Mouse (Mus musculus) lung, postnatal 0 days (tissue): ENCODE measurements around the gene Rnf157. TPM values are rescaled to one million over a fixed set of nuclear protein-coding genes. Genes with fewer than 3 reads are reported as not detected.

Source experiments
- ATAC-seq: fragments of 200-750 bp; cut with Nextera tagmentation; 2 replicates; pipeline ENCODE4 v1.8.0; 2017; ENCODE audit warnings: moderate library complexity
- DNase-seq: peaks from one replicate; pipeline ENCODE4 v3.0.0-alpha.2; 2016; ENCODE audit warnings: low spot score
- H3K27ac ChIP-seq: fragments of 300-500 bp; sonication (generic); 2 replicates; pipeline ENCODE4 v1.5.1; 2014; ENCODE audit warnings: antibody characterized with exemption, mild to moderate bottlenecking, low read length, mixed read lengths
- H3K27me3 ChIP-seq: fragments of 300-500 bp; sonication (generic); replicated peaks from 2 replicates; pipeline ENCODE4 v1.6.1; 2014; ENCODE audit warnings: low read length, mixed read lengths; ENCODE audit not compliant: insufficient read depth
- H3K36me3 ChIP-seq: fragments of 300-500 bp; sonication (generic); 2 replicates; pipeline ENCODE4 v1.6.1; 2014; ENCODE audit warnings: low read length, mixed read lengths; ENCODE audit not compliant: insufficient read depth
- H3K4me1 ChIP-seq: fragments of 300-500 bp; sonication (generic); 2 replicates; pipeline ENCODE4 v1.6.1; 2014; ENCODE audit warnings: antibody characterized with exemption, low read depth, low read length, mixed read lengths; ENCODE audit not compliant: insufficient read depth
- H3K4me2 ChIP-seq: fragments of 300-500 bp; sonication (generic); replicated peaks from 2 replicates; pipeline ENCODE4 v1.6.1; 2014; ENCODE audit warnings: low read depth, mild to moderate bottlenecking, low read length, moderate library complexity, mixed read lengths
- H3K4me3 ChIP-seq: fragments of 300-500 bp; sonication (generic); 2 replicates; pipeline ENCODE4 v1.5.1; 2014; ENCODE audit warnings: low read depth, low read length
- H3K9ac ChIP-seq: fragments of 300-500 bp; sonication (generic); replicated peaks from 2 replicates; pipeline ENCODE4 v1.6.1; 2014; ENCODE audit warnings: low read depth, mild to moderate bottlenecking
- H3K9me3 ChIP-seq: fragments of 300-500 bp; sonication (generic); 2 replicates; pipeline ENCODE4 v1.6.1; 2016; ENCODE audit warnings: low read length, mixed read lengths
- CTCF ChIP-seq: IDR thresholded peaks from 2 replicates; pipeline ENCODE4 v1.5.1; 2016; ENCODE audit warnings: antibody characterized with exemption, mild to moderate bottlenecking
- EP300 ChIP-seq: IDR thresholded peaks from 2 replicates; pipeline ENCODE4 v1.6.1; 2016; ENCODE audit warnings: antibody characterized with exemption, mild to moderate bottlenecking, control low read depth
- WGBS: fragments of 180-500 bp; shearing (Covaris S2); extraction: QIAGEN DNeasy Blood & Tissue Kit; methylation state at CpG from one replicate; pipeline ENCODE4 v1.1.7; 2014; 5-methylcytosine and 5-hydroxymethylcytosine counted together
- polyA plus RNA-seq: library from polyadenylated mRNA; unstranded; fragments of >200 nt; fragmentation: Nextera tagmentation; extraction: Ambion mirVana; gene quantifications from 2 replicates; pipeline ENCODE4 v1.2.1, GENCODE M21; 2015

Gene Rnf157
- polyA plus RNA-seq, 1 experiment from 2014 or later = 1.4 TPM

DNA sequence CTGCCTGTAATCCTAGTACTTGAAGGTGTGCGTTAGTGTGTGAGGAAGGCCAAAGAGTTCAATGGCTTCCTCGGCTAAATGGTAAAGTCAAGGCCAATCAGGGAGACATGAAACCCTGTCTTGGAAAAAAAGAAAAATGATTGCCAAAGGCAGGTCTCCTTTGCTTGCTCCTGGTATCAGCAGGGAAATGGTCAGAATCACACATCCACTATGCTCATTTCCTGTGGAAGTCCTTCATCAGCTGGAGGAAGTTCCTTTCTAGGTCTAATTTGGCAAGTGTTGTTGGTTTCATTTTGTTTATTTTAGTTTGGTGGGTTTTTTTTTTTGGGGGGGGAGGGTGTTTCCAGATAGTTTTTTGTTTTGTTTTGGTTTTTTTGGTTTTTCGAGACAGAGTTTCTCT lies 3.8 kb downstream of the Rnf157 start:
- no peak overlapping the region for H3K4me2 ChIP-seq
- no peak overlapping the region for H3K9ac ChIP-seq
- no peaks in the 10 kb centered on the region for H3K27me3 ChIP-seq
- TF ChIP-seq EP300 (no peak), CTCF (no peak)
- no peaks in the 10 kb centered on the region for H3K36me3 ChIP-seq
- DNase-seq = no peak
- no peaks in the 10 kb centered on the region; the same call in 1 of the 2 replicates for H3K4me1 ChIP-seq
- no peak for ATAC-seq
- H3K27ac ChIP-seq = no peak overlapping the region
- H3K9me3 ChIP-seq = no peaks in the 10 kb centered on the region
- 71% methylated on average over 3 of the region's 3 CpGs for WGBS
- no peak overlapping the region for H3K4me3 ChIP-seq

DNA sequence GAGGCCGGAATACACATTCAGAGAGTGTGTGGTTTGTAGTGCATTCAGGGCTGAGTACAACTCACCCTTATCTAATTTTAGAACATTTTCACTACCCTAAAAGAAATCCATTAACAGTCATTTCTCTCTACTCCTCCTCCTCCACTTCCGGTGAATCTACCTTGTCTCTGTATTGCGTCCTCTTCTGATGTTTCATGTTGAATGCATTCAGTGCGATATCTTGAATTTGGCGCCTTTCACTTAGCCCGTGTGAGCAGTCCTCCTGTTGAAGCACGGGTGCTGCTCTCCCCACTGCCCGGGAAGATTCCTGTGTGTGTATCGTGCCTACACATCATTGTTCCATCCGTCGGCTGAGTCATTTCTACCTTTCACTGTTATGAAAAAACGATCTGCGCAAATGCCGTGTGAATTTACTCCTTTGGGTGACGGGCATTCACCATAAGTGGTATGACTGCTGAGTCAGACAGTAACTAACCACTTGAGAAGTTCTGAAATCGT lies 6.6 kb downstream of the Rnf157 start:
- Histone ChIP-seq H3K9ac (no peak overlapping the region), H3K27me3 (no peaks in the 10 kb centered on the region), H3K4me2 (no peak overlapping the region), H3K27ac (no peak overlapping the region), H3K4me3 (no peak overlapping the region), H3K9me3 (no peaks in the 10 kb centered on the region), H3K36me3 (no peaks in the 10 kb centered on the region), H3K4me1 (no peaks in the 10 kb centered on the region)
- no peak for ATAC-seq
- WGBS = 88% methylated on average over 16 of the region's 16 CpGs
- no peak for TF ChIP-seq EP300
- TF ChIP-seq CTCF = no peak
- no peak for DNase-seq

DNA sequence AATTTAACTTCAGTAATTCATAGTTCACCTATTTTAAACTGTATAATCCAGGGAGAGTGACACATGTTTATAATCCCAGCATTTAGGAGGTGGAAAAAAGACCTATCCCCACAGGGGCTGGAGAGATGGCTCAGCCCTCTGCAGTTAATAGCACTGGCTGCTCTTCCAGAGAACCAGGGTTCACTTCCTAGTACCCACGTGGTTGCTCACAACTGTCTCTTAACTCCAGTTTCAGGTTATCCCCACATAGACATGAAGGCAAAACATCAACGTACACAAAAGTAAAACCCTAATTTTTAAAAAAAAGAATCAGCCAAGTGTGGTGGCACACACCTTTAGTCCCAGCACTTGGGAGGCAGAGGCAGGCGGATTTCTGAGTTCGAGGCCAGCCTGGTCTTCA lies 7.2 kb downstream of the Rnf157 start:
- no peaks in the 10 kb centered on the region for H3K27me3 ChIP-seq
- TF ChIP-seq EP300 (no peak), CTCF (no peak)
- DNase-seq (no peak), ATAC-seq (no peak)
- no peaks in the 10 kb centered on the region for H3K36me3 ChIP-seq
- H3K27ac ChIP-seq = no peak overlapping the region
- no peaks in the 10 kb centered on the region for H3K9me3 ChIP-seq
- WGBS = 85% methylated on average over 4 of the region's 4 CpGs
- H3K4me3 ChIP-seq = no peak overlapping the region
- H3K4me2 ChIP-seq = no peak overlapping the region
- H3K9ac ChIP-seq = no peak overlapping the region
- H3K4me1 ChIP-seq = no peaks in the 10 kb centered on the region

GRCm38 (mm10) chr11:116400560-116400959 lies 12.3 kb downstream of the Rnf157 start:
- no peak overlapping the region for H3K27ac ChIP-seq
- H3K4me3 ChIP-seq = no peak overlapping the region
- WGBS = 12% methylated on average over 4 of the region's 4 CpGs
- no peak overlapping the region for H3K4me2 ChIP-seq
- 0 out of 2 replicates have a peak, but pooled peaks cover 6% of the 10 kb centered on the region for H3K36me3 ChIP-seq
- no peak overlapping the region for H3K9ac ChIP-seq
- TF ChIP-seq CTCF (no peak), EP300 (no peak)
- no peaks in the 10 kb centered on the region for H3K27me3 ChIP-seq
- H3K9me3 ChIP-seq = no peaks in the 10 kb centered on the region
- H3K4me1 ChIP-seq = no peaks in the 10 kb centered on the region
- DNase-seq (no peak), ATAC-seq (no peak)

DNA sequence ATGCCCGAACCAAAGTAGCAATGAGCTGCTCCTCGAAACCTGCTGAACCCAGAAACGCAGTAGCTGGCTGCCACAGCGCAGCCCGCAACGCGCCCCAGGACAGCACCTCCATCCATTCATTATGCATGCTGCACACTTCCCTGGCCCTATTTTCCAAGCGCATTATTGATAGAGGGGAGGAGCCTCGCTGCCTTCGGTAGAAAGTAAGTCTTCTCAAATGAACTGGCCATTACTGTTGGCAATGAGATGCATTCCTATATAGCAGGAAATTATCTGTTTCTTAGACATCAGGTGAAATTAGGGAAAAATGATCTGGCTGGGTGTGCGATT lies 14.5 kb downstream of the Rnf157 start:
- DNase-seq (no peak), ATAC-seq (no peak)
- 82% methylated on average over 11 of the region's 11 CpGs for WGBS
- Histone ChIP-seq H3K27ac (no peak overlapping the region), H3K27me3 (no peaks in the 10 kb centered on the region), H3K4me1 (no peaks in the 10 kb centered on the region), H3K9ac (no peak overlapping the region), H3K36me3 (0 out of 2 replicates have a peak, but pooled peaks cover 9% of the 10 kb centered on the region), H3K9me3 (no peaks in the 10 kb centered on the region), H3K4me3 (no peak overlapping the region), H3K4me2 (no peak overlapping the region)
- TF ChIP-seq EP300 = no peak
- TF ChIP-seq CTCF = no peak

- Histone ChIP-seq H3K4me3 (no peak overlapping the region), H3K9ac (no peak overlapping the region), H3K36me3 (0 out of 2 replicates have a peak, but pooled peaks cover 9% of the 10 kb centered on the region), H3K27me3 (no peaks in the 10 kb centered on the region), H3K9me3 (no peaks in the 10 kb centered on the region), H3K4me1 (no peaks in the 10 kb centered on the region), H3K27ac (no peak overlapping the region), H3K4me2 (no peak overlapping the region)
- TF ChIP-seq CTCF = no peak
- DNase-seq = peak; percentile 47
- WGBS = 45% methylated on average over 8 of the region's 8 CpGs
- ATAC-seq = no peak
Observed at GRCm38 (mm10) chr11:116397517-116398347, 15.1 kb downstream of the Rnf157 start.
